Mouse (Mus musculus): ENCODE results near the gene Slc25a10. TPM values are rescaled to one million over a fixed set of nuclear protein-coding genes. Genes with fewer than 3 reads are reported as not detected.
"Not testable (repeated sequence)": the region's sequence is repeated elsewhere in the genome, so short reads cannot be mapped to it uniquely, and the experiment has no call there.

The Slc25a10 gene
- polyA plus RNA-seq, 1 experiment from 2014 or later = 39.4 TPM

GRCm38 (mm10) chr11:120514262-120514661, 22.6 kb downstream of the Slc25a10 start:
- H3K36me3 ChIP-seq (ENCODE audit: control insufficient read depth, insufficient read depth, low read length); H3K9ac ChIP-seq (ENCODE audit: low read length); H3K9me3 ChIP-seq (ENCODE audit: control insufficient read depth, low read length); ATAC-seq (ENCODE audit: insufficient number of reproducible peaks, insufficient read depth, low FRiP score, low read depth); H3K27ac ChIP-seq (replicated peaks in 1 of 2; ENCODE audit: control insufficient read depth in 1 of 2, insufficient read depth in 1 of 2, low read depth in 2 of 2, low read length in 2 of 2); H3K4me1 ChIP-seq (ENCODE audit: control insufficient read depth in 2 of 2, insufficient read depth in 2 of 2, low read length in 2 of 2); H3K4me2 ChIP-seq (ENCODE audit: low read length); H3K4me3 ChIP-seq (ENCODE audit: control insufficient read depth in 1 of 2, insufficient read depth in 1 of 2, low read depth in 1 of 2, low read length in 2 of 2); H3K27me3 ChIP-seq (ENCODE audit: control insufficient read depth, insufficient read depth, low read length): not testable (repeated sequence)
- WGBS = 83% methylated on average over 2 of the region's 2 CpGs

- no peak for ATAC-seq (ENCODE audit: insufficient number of reproducible peaks, insufficient read depth, low FRiP score, low read depth)
- Histone ChIP-seq H3K9me3 (ENCODE audit: control insufficient read depth, low read length) (no peaks in the 10 kb centered on the region), H3K4me1 (ENCODE audit: control insufficient read depth in 2 of 2, insufficient read depth in 2 of 2, low read length in 2 of 2) (peaks cover 12 to 13% of the 10 kb centered on the region in 2 experiments; a peak in 3 of 4 replicates), H3K27ac (replicated peaks in 1 of 2; ENCODE audit: control insufficient read depth in 1 of 2, insufficient read depth in 1 of 2, low read depth in 2 of 2, low read length in 2 of 2) (no peak overlapping the region), H3K36me3 (ENCODE audit: control insufficient read depth, insufficient read depth, low read length) (no peaks in the 10 kb centered on the region), H3K27me3 (ENCODE audit: control insufficient read depth, insufficient read depth, low read length) (no peaks in the 10 kb centered on the region), H3K4me2 (ENCODE audit: low read length) (no peak overlapping the region), H3K9ac (ENCODE audit: low read length) (no peak overlapping the region), H3K4me3 (ENCODE audit: control insufficient read depth in 1 of 2, insufficient read depth in 1 of 2, low read depth in 1 of 2, low read length in 2 of 2) (no peak overlapping the region)
- 18% methylated on average over 17 of the region's 17 CpGs for WGBS
Observed at GRCm38 (mm10) chr11:120515611-120516010, 24.0 kb downstream of the Slc25a10 start.

- WGBS = 70% methylated on average over 4 of the region's 4 CpGs
- H3K9me3 ChIP-seq (ENCODE audit: control insufficient read depth, low read length) = no peaks in the 10 kb centered on the region
- ATAC-seq (ENCODE audit: insufficient number of reproducible peaks, insufficient read depth, low FRiP score, low read depth) = no peak
- H3K27ac ChIP-seq (replicated peaks in 1 of 2; ENCODE audit: control insufficient read depth in 1 of 2, insufficient read depth in 1 of 2, low read depth in 2 of 2, low read length in 2 of 2) = no peak overlapping the region
- H3K4me1 ChIP-seq (ENCODE audit: control insufficient read depth in 2 of 2, insufficient read depth in 2 of 2, low read length in 2 of 2) = peaks cover 9 to 14% of the 10 kb centered on the region in 2 experiments; a peak in 3 of 4 replicates
- no peaks in the 10 kb centered on the region for H3K36me3 ChIP-seq (ENCODE audit: control insufficient read depth, insufficient read depth, low read length)
- no peak overlapping the region for H3K4me2 ChIP-seq (ENCODE audit: low read length)
- H3K4me3 ChIP-seq (ENCODE audit: control insufficient read depth in 1 of 2, insufficient read depth in 1 of 2, low read depth in 1 of 2, low read length in 2 of 2) = no peak overlapping the region
- no peak overlapping the region for H3K9ac ChIP-seq (ENCODE audit: low read length)
- no peaks in the 10 kb centered on the region for H3K27me3 ChIP-seq (ENCODE audit: control insufficient read depth, insufficient read depth, low read length)
Observed at GRCm38 (mm10) chr11:120517147-120517546, 25.5 kb downstream of the Slc25a10 start.

GRCm38 (mm10) chr11:120518027-120518426, 26.4 kb downstream of the Slc25a10 start:
- H3K27ac ChIP-seq (replicated peaks in 1 of 2; ENCODE audit: control insufficient read depth in 1 of 2, insufficient read depth in 1 of 2, low read depth in 2 of 2, low read length in 2 of 2) = no peak overlapping the region
- no peaks in the 10 kb centered on the region for H3K27me3 ChIP-seq (ENCODE audit: control insufficient read depth, insufficient read depth, low read length)
- H3K36me3 ChIP-seq (ENCODE audit: control insufficient read depth, insufficient read depth, low read length) = no peaks in the 10 kb centered on the region
- H3K9ac ChIP-seq (ENCODE audit: low read length) = no peak overlapping the region
- no peak for ATAC-seq (ENCODE audit: insufficient number of reproducible peaks, insufficient read depth, low FRiP score, low read depth)
- peaks cover 9 to 14% of the 10 kb centered on the region in 2 experiments; a peak in 3 of 4 replicates for H3K4me1 ChIP-seq (ENCODE audit: control insufficient read depth in 2 of 2, insufficient read depth in 2 of 2, low read length in 2 of 2)
- H3K4me2 ChIP-seq (ENCODE audit: low read length) = no peak overlapping the region
- no peaks in the 10 kb centered on the region for H3K9me3 ChIP-seq (ENCODE audit: control insufficient read depth, low read length)
- H3K4me3 ChIP-seq (ENCODE audit: control insufficient read depth in 1 of 2, insufficient read depth in 1 of 2, low read depth in 1 of 2, low read length in 2 of 2) = no peak overlapping the region
- 59% methylated on average over 6 of the region's 6 CpGs for WGBS

GRCm38 (mm10) chr11:120518558-120518957, 26.9 kb downstream of the Slc25a10 start:
- Histone ChIP-seq H3K4me2 (ENCODE audit: low read length) (no peak overlapping the region), H3K4me3 (ENCODE audit: control insufficient read depth in 1 of 2, insufficient read depth in 1 of 2, low read depth in 1 of 2, low read length in 2 of 2) (no peak overlapping the region), H3K36me3 (ENCODE audit: control insufficient read depth, insufficient read depth, low read length) (no peaks in the 10 kb centered on the region), H3K9ac (ENCODE audit: low read length) (no peak overlapping the region), H3K9me3 (ENCODE audit: control insufficient read depth, low read length) (no peaks in the 10 kb centered on the region), H3K27ac (replicated peaks in 1 of 2; ENCODE audit: control insufficient read depth in 1 of 2, insufficient read depth in 1 of 2, low read depth in 2 of 2, low read length in 2 of 2) (no peak overlapping the region), H3K4me1 (ENCODE audit: control insufficient read depth in 2 of 2, insufficient read depth in 2 of 2, low read length in 2 of 2) (peaks cover 9 to 14% of the 10 kb centered on the region in 2 experiments; a peak in 3 of 4 replicates), H3K27me3 (ENCODE audit: control insufficient read depth, insufficient read depth, low read length) (no peaks in the 10 kb centered on the region)
- ATAC-seq (ENCODE audit: insufficient number of reproducible peaks, insufficient read depth, low FRiP score, low read depth) = no peak
- 45% methylated on average over 6 of the region's 6 CpGs for WGBS

GRCm38 (mm10) chr11:120519738-120520137, 28.1 kb downstream of the Slc25a10 start:
- Histone ChIP-seq H3K4me2 (ENCODE audit: low read length) (peak overlapping the region; percentile 28), H3K27me3 (ENCODE audit: control insufficient read depth, insufficient read depth, low read length) (no peaks in the 10 kb centered on the region), H3K9me3 (ENCODE audit: control insufficient read depth, low read length) (no peaks in the 10 kb centered on the region), H3K4me3 (ENCODE audit: control insufficient read depth in 1 of 2, insufficient read depth in 1 of 2, low read depth in 1 of 2, low read length in 2 of 2) (no peak overlapping the region), H3K9ac (ENCODE audit: low read length) (peak overlapping the region; percentile 54), H3K36me3 (ENCODE audit: control insufficient read depth, insufficient read depth, low read length) (no peaks in the 10 kb centered on the region), H3K27ac (replicated peaks in 1 of 2; ENCODE audit: control insufficient read depth in 1 of 2, insufficient read depth in 1 of 2, low read depth in 2 of 2, low read length in 2 of 2) (peak overlapping the region; percentile 27 to 31; a peak in 2 of 4 replicates), H3K4me1 (ENCODE audit: control insufficient read depth in 2 of 2, insufficient read depth in 2 of 2, low read length in 2 of 2) (peaks cover 9 to 14% of the 10 kb centered on the region in 2 experiments; a peak in 3 of 4 replicates)
- ATAC-seq (ENCODE audit: insufficient number of reproducible peaks, insufficient read depth, low FRiP score, low read depth) = no peak
- WGBS = 20% methylated on average over 9 of the region's 9 CpGs

- 0 out of 2 replicates have a peak, but pooled peaks cover 3% of the 10 kb centered on the region for H3K9me3 ChIP-seq (ENCODE audit: control insufficient read depth, low read length)
- no peaks in the 10 kb centered on the region for H3K27me3 ChIP-seq (ENCODE audit: control insufficient read depth, insufficient read depth, low read length)
- ATAC-seq (ENCODE audit: insufficient number of reproducible peaks, insufficient read depth, low FRiP score, low read depth) = no peak
- peak overlapping the region in 1 of 2 experiments; percentile 31; a peak in 1 of 4 replicates for H3K27ac ChIP-seq (replicated peaks in 1 of 2; ENCODE audit: control insufficient read depth in 1 of 2, insufficient read depth in 1 of 2, low read depth in 2 of 2, low read length in 2 of 2)
- peaks cover 9 to 14% of the 10 kb centered on the region in 2 experiments; a peak in 3 of 4 replicates for H3K4me1 ChIP-seq (ENCODE audit: control insufficient read depth in 2 of 2, insufficient read depth in 2 of 2, low read length in 2 of 2)
- no peaks in the 10 kb centered on the region for H3K36me3 ChIP-seq (ENCODE audit: control insufficient read depth, insufficient read depth, low read length)
- no peak overlapping the region for H3K4me3 ChIP-seq (ENCODE audit: control insufficient read depth in 1 of 2, insufficient read depth in 1 of 2, low read depth in 1 of 2, low read length in 2 of 2)
- H3K9ac ChIP-seq (ENCODE audit: low read length) = peak overlapping the region; percentile 54; the same call in 1 of the 2 replicates
- H3K4me2 ChIP-seq (ENCODE audit: low read length) = no peak overlapping the region
- WGBS = 58% methylated on average over 9 of the region's 9 CpGs
Observed at GRCm38 (mm10) chr11:120520498-120520897, 28.9 kb downstream of the Slc25a10 start.
